Mouse (Mus musculus) liver, embryonic 14.5 days (tissue): Measurements from ENCODE around the gene 1700123O20Rik.

ENCODE experiments used
- CTCF ChIP-seq: IDR thresholded peaks from 2 replicates; pipeline ENCODE4 v1.5.1; 2016; ENCODE audit warnings: antibody characterized with exemption, low read depth, control low read depth
- EP300 ChIP-seq: IDR thresholded peaks from 2 replicates; pipeline ENCODE4 v1.6.1; 2016; ENCODE audit warnings: antibody characterized with exemption, low read depth

DNA sequence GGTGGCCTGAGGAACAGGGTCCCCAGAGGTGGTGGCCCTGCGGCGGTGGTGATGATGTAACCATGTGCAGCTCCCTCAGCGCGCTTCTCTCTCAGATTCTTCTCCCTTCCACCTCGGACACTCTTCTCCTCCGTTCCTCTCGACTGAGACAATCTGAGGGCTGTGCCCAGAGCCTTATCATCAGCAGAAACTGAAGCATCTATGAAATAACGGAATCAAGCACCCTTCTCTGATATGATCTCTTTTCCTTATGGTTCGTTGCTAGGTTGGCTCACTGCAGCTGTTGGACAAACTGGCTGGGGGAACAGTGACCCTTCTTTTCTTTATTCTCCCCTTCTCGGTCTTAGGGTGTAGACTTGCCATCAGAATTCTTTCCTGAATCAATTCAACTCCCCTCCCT lies 17.2 kb downstream of the 1700123O20Rik start:
- TF ChIP-seq EP300 (no peak), CTCF (no peak)
